Mouse (Mus musculus) ovary, postnatal 10 days (tissue): Measurements from ENCODE around the gene Asgr1.
"Not testable (repeated sequence)": the region's sequence is repeated elsewhere in the genome, so short reads cannot be mapped to it uniquely, and the experiment has no call there.

Source experiments
- DNase-seq: peaks from one replicate; pipeline ENCODE4 v3.0.0; 2022; ENCODE audit warnings: low spot score

Gene Asgr1

DNA sequence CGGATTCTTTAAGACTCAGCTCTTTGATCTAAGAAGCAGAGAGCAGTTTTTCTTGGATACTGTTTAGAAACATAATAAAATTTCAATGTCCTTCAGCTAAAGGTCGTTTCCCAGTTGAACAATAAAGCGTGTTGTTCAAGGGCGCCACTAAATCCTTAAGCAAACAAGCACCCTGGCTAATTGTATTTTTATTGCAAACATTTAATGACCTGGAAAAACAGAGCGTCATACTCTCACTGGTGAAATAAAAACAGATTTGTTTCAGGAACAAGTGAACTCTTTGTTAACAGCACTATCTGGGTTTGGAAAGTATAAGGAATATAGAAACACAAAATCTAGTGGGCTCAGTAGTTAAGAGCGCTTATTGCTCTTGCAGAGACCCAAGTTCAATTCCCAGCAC, 16.2 kb downstream of the Asgr1 start:
- no peak for DNase-seq

- DNase-seq: not testable (repeated sequence)
These were observed 16.7 kb downstream of the Asgr1 start for GRCm38 (mm10) chr11:70070603-70071002.

- peak; percentile 38 for DNase-seq
These were observed 20.6 kb downstream of the Asgr1 start for GRCm38 (mm10) chr11:70074379-70075071.

DNA sequence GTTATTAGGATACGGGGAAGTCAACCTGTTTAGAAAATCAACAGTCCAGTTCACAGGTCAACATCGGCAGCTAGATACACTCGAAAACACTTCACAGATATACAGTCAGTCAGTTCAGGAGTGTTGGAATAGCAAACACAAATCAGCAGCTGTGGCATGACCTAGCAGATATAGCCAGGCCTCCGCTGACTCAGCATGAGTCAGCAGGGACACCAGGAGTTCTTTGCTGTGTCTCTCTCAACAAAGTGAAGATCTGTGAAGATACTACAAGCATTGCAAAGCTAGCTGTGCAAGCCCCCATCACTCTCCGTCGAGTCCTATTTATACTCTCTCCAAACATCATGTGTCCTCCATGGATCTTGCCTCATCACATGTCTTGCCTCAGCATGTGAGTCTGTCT, 21.7 kb downstream of the Asgr1 start:
- no peak for DNase-seq

- DNase-seq: no peak
These were observed 23.6 kb downstream of the Asgr1 start for GRCm38 (mm10) chr11:70077441-70077840.

GRCm38 (mm10) chr11:70079175-70079574, 25.3 kb downstream of the Asgr1 start:
- DNase-seq: no peak

DNA sequence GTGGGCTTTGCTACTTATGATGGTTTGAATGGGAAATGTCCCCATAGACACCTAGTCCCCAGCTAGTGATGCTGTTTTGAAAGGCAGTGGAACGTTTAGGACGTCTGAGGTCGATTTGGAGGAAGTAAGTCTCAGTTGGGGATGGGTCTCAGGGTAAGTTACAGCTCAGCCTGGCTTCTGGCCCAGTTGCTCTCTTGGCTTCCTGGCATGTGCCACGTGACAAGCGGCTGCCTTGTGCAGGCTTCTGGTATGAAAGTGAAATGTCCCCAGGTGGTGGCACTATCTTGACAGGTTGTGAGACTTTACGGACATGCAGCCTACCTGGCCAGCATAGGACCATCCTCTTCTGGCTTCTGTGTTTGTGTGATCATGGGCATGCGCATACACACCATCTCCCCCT, 26.0 kb downstream of the Asgr1 start:
- DNase-seq: no peak

DNA sequence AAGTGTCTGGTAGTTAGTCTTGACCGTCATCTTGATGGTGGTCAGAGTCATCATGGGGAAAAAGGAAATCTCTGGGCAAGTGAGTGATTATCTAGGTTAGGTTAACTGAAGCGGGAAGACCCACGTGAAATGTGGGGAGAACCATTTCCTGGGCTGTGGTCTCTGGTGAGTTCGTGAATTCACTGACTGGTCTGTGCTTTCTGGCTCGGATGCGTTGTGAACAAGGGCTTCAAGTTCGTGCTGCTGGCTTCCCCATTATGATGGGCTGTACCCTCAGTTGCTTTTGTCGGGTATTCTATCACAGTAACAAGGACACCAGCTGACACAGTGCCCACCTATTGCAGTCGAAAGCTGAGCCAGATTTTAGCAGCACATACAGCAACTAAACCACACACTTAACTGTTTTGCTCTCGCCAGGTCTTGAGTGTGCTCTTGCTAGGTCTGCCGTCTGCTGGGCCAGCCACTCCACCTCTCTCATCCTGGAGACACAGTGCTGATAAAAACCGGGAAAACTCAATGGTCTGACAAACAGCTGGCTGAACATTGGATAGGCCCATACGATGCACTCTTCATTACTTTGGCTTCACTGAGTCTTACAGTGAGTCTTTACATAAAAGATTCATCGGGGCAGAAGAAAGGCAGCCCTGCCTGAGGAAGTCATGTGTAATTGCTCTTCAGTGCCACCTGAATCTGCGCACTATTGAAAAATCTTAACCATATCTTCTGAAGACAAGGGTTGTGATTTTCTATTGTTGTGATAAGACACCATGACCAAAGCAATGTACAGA, 27.1 kb downstream of the Asgr1 start:
- no peak for DNase-seq

DNA sequence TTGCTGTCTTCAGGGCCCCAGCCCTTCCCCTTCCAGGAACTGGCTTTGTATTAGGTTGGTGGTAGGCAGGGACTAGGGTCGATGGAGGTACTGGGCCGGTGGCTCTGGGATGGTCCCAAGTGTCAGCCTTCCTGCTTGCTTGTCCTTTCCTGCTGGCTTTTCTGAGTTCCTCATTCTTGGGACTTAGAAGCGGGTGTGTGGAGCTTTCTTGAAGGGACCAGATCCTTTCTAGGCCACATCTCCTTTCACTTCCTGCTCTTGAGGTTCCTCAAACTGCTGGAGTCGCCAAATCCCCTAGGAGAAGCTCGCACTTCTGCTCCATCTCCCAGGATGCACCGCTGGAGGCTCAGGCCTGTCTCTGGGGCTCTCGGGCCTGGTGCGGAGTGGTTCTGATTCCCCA, 30.7 kb downstream of the Asgr1 start:
- DNase-seq: no peak

- no peak for DNase-seq
These were observed 38.3 kb downstream of the Asgr1 start, which contains the start of gene Asgr2 for GRCm38 (mm10) chr11:70091986-70092783. Gene Asgr2 (plus strand): TSS chr11:70092644.

- DNase-seq: no peak
These were observed 43.5 kb downstream of the Asgr1 start for GRCm38 (mm10) chr11:70097396-70097795.

DNA sequence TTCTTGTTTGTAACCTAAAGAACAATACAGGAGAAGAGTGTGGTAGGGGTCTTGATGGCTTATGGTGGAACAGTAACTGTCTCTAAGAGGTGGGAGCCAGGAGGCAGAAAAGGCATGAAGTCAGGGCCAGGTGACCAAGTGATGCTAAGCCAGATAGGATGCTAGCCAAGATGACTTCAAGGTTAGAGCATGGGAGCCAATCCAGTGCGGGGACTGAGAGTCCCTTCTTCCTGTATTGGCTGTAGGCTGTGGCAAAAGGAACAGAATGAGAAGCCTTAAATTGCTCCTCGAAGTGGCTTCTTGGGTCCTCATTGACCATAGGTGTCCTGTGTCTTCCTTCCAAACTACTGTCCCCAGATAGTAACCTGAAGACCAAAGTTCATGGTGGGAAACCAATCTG, 45.2 kb downstream of the Asgr1 start:
- no peak for DNase-seq

DNA sequence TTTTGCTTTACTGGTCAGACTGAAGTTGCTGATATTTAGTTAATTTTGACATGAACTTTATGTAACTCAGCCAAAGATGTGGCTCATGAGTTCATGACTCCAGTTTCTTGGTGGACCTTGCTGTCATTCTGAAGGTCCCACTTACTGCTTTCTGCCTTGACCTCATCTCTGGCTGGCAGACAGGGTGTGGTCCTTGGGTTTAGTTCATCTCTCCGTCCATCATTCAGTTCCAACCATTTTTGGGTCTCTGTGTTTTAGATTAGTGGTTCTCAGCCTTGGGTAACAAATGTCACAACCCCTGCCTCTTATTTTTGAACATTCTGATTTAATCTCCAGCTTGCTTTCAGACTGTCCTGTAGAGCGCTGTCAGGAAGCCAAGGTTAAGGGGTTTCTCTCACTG, 45.9 kb downstream of the Asgr1 start:
- no peak for DNase-seq

DNA sequence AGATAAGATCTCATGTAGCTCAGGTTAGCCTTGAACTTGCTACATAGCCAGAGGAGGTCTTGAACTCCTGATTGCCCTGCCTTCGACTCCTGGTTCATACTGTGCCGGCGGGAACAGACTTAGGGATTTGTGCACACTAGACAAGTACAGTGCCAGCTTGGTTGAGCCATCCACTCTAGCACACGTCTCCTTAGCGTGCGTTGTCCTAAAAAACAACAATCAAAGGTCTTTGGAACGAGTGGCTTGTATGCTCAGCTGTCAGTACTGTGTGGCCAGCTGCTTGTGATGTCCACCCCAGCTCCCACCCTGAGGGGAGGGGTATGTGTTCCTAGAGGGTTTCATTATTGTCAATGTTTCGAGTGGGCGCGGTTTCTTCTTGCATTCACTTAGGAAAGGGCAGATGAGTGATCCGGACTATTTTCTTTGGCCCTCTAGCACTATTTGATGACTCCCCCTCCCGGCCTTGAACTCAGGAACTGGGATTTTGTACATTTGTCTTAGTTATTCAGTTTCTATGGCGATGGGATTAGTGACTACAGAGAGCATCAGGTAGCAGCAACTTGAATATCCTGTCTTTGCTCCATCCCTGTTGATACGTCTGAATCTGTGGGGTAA, 49.9 kb downstream of the Asgr1 start:
- no peak for DNase-seq

DNA sequence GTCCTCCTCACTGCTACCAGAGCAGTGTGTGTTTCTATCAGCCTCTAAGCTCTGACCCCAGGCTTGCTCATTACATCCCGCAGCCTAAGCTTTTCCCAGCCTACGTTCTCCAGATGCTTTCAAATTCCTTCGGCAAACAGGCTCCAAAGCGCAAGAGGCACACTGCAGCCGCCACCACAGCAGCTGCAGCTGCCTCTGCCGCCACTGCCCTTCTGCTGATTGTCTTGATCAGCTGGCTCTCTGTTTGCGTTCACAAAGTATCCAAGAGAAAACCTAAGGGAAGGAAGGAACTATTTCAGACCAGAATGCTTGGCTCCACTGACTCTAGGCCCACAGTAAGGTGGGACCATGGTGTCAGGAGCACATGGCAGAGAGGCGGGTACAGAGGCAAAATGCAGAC, 53.2 kb downstream of the Asgr1 start:
- no peak for DNase-seq
